Mouse (Mus musculus) monocyte, adult 5-6 weeks (primary cell): ENCODE measurements at regions not wholly inside any gene's neighbourhood (a gene's known extent, or its start where the extent isn't known, plus 50 kb on each side); places are given as distances from the start of the nearest gene placed in this dataset.
"Not testable (repeated sequence)": the region's sequence is repeated elsewhere in the genome, so short reads cannot be mapped to it uniquely, and the experiment has no call there.

Experiments
- ATAC-seq: fragments of 153-309, 156-312 bp; replicated peaks from 2 replicates; pipeline ENCODE4 v1.8.0; 2017; ENCODE audit warnings: mild to moderate bottlenecking; ENCODE audit not compliant: low TSS enrichment, insufficient number of reproducible peaks, severe bottlenecking, poor library complexity, low FRiP score

GRCm38 (mm10) chr17:83982700-83983069 is 134.9 kb upstream of the Haao start:
- no peak for ATAC-seq

DNA sequence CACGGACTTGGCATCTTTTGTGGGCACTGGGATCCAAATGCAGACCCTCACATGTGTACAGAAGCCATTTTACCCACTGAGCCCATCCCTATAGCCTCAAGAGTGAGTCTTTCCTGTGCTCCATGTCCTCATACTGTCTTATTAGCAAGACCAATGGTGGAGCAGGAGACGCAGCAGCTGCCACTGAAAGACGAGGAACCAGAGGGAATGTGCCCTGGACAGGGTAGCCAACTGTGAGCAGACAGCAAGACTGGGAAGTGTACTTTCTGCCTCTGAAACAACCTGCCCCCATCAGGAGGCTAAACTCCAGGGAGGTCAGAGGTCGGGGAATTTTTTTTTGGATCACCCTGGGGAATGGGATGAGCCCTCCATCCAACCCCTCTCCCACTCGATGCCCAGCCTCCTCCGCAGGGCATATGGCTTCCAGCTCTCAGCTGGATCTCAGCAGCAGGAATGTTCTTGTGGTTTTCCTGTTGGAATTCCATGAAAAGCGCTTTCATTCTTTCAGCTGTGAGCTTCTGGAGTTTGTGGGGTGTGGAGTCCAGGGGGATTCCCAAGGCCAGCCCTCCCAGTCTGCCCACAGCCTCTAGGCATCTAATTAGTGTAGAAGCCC is 131.2 kb upstream of the Haao start:
- ATAC-seq, result no peak

DNA sequence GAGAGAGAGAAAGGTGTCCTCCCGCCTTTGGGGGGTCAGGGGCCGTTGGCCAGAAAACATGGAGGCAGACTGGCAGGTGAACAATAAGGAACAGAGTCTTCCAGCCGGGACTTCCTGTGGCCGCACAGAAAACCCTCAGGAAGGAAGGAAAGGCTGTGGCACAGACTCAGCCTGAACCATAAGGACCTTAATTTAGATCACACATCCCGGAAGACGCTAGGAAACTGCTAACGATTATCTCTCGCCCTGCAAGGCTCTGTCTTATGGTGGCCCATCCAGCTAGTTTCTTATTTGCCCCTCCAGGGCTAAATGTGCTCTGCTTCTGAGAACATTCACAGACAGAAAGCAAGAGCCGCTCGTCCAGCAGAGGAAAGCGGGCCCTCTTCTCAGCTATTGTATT is 130.0 kb upstream of the Haao start:
- ATAC-seq, result no peak

DNA sequence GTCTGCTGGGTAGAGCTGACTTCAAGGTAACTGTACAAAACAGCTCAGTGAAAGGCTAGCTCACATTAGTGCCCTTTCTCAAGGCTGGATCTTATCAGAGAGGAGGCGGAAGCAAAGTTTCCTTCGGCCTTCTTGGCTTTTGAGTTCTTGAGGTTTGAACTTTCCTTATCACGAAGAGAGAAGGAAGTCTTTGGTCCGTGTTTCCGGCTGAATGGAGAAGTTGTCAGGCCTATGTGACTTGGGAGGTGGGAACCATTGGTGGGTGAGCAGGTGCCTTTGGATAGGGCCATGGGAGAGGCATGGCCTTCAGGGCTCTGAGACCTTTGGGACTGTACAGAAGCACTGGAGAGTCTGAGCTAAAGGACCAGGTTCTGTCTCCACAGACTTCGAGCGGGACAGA is 128.1 kb upstream of the Haao start:
- ATAC-seq, result no peak

GRCm38 (mm10) chr17:83973461-83974350 is 125.9 kb upstream of the Haao start:
- no peak; the same call in 1 of the 2 replicates for ATAC-seq

- ATAC-seq, result no peak
Observed at GRCm38 (mm10) chr17:83972874-83973273, 125.1 kb upstream of the Haao start.

DNA sequence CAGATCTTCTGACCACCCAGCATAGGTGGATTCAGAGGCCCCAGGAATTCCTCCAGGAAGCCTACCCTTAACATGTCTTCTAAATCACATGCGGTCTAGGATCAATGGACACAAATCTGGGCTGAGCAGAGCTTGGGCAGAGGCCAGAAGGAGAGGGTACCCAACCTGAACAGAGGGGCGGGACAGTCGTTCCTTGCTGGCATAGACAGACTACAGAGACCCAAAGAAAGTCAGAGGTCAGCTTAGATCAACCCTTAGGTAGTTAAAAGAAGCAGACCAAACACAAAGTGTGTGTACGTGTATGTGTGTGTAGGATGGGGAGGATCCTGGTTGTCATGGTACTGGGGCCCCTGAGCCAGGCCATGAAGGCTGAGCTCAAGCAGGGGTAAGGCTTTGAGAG is 124.7 kb upstream of the Haao start:
- ATAC-seq, result no peak

GRCm38 (mm10) chr17:83972026-83972425 is 124.3 kb upstream of the Haao start:
- no peak for ATAC-seq

- no peak for ATAC-seq
Observed at GRCm38 (mm10) chr17:83969407-83969826, 121.7 kb upstream of the Haao start.

DNA sequence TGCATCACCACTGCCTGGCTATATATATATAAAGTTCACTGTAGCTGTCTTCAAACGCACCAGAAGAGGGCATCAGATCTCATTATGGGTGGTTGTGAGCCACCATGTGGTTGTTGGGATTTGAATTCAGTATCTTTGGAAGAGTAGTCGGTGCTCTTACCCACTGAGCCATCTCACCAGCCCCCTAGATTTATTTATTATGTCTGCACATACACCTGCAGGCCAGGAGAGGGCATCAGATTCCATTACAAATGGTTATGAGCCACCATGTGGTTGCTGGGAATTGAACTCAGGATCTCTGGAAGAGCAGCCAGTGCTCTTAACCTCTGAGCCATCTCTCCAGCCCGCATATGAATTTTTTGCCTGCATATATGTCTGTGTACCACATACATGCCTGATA is 120.4 kb upstream of the Haao start:
- not testable (repeated sequence) for ATAC-seq

GRCm38 (mm10) chr17:83967007-83967406 is 119.2 kb upstream of the Haao start:
- no peak for ATAC-seq

GRCm38 (mm10) chr17:83964454-83965211 is 116.9 kb upstream of the Haao start:
- no peak for ATAC-seq

GRCm38 (mm10) chr17:83963561-83963960 is 115.8 kb upstream of the Haao start:
- no peak for ATAC-seq

GRCm38 (mm10) chr17:83962841-83963240 is 115.1 kb upstream of the Haao start:
- ATAC-seq, result no peak

- ATAC-seq, result no peak
Observed at GRCm38 (mm10) chr17:83962126-83962525, 114.4 kb upstream of the Haao start.

GRCm38 (mm10) chr17:83960821-83961220 is 113.1 kb upstream of the Haao start:
- ATAC-seq, result no peak

DNA sequence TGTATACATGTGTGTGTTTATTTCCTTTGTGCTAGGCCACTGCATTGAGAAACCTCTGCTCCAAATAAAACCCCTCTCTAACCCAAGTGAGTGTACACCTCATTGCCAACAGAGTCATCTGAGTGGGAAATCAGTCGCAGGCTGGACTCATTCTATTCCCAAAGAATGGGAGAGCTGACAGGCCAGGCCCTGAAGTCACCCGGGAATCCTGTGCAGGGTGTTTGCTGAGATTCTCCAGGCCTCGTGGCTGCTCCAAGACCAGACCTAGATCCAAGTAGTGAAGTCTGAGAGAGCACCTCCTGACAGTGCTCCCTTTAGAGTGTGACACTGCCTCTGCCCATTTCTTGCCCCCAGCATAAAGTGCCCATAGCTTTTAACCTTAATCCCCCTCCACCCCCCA is 112.4 kb upstream of the Haao start:
- no peak for ATAC-seq

DNA sequence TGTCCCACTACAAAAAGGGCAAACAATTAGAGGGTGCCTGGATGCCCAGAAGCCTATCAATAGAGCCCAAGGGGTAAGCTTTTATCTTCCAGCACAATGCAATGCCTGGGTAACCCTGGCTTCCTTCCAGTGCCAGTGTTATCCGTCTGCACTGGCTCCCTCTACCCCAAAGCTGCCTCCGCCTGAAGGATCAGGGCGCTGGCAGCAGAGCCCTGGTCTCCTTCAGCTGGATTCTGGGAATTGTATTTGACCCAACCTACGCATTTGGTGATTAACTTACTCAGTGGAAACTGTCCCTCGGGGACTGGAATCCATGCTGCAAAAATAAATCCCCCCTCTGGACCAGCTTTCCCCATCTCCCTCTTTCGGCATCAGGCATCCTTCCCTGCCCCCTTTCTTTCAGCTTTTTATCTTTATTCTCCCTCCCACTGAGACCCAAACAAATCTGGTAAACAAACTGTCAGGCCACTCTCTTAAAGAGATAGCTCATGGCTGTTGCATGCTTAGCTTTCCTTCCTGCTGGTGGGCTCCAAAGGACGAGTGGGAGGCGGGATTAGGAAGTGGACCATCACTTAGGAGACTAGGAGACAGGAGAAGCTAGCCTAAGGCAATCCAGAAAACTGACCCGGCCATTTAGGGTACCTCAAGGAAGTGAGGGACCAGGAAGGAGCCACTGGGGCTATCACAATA is 111.5 kb upstream of the Haao start:
- no peak for ATAC-seq

DNA sequence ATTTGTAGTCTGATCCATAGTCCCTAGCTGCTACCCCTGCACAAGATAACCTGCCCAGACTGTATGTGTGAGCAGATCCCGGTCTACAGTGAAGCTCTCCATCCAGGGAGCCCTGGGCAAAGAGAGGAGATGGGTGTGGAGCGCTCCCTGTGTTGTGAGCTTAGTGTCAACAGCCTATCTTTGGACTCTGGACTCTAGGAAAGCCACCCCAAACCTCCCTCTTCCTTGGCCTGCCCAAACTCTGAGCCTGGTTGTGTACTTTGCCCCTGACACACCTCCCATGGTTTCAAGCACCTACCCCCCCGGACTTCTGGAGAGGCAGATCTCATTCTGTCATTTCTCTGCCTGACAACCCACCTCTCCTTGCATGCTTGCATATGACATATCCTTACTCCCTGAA is 110.9 kb upstream of the Haao start:
- ATAC-seq, result no peak
